Mouse (Mus musculus): ENCODE measurements around the gene Ccdc9. TPM values are rescaled to one million over a fixed set of nuclear protein-coding genes. Genes with fewer than 3 reads are reported as not detected.
"Not testable (repeated sequence)": the region's sequence is repeated elsewhere in the genome, so short reads cannot be mapped to it uniquely, and the experiment has no call there.

The Ccdc9 gene
- total RNA-seq, 2 experiments from 2014 or later: 86.2 to 91.5 TPM

DNA sequence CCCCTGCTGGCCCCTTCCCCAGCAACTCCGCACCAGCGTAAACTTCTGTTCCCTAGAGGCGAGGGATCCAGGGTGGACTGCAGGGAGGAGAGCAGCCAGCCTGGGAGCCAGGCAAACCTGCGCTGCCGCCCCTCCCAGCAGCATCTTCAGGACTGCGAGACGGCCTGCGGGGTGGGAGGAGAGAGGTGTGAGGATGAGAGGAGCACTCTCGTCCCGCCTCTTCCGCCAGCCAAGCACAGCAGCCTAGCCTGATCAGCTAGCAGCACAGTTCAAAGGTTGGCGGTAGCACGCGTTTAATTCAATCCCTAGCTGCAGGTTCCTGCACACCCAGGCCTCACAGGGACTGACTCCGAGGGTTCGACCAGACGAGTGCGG, 12.8 kb downstream of the Ccdc9 start:
- peak; percentile 71 for DNase-seq
- intact Hi-C loops (cut with DNase I): no loop called here

DNA sequence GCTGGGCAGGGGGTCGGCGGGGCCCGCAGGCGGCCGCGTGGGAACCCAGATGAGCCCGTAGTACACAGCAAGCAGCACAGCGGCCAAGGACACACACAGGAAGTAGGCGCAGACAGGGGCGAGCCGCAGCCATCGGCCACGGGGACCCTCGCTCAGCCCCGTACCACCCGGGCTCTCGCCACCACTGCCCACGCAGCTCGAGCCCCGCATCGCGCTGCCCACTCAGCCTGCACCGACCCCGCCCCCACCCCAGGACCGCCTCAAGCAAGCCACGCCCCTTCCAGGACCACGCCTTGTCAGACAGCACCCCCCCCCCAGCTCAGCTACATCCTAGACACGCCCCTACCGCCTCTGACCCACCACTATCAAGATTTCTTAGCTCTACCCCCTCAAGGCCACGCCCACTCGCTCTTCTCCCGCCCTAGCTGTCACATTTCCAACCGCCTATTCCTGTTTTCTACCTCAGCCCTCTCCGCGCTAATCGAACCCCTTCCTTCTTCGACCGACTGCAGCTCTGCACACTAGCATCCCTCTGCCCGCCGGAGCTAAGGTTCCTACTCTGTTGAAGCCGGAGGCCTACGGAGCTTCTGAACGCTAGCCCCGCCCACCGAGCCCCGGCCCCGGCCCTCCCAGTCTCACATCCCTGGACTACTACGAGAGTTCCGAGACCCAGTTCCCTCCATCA, 13.4 kb downstream of the Ccdc9 start, which contains the start of gene Inafm1:
Gene Inafm1 (minus strand): TSS at position 537 of the 685 bp plus-strand sequence.
- intact Hi-C loops (cut with DNase I): no loop called here
- DNase-seq: peak; percentile 94

DNA sequence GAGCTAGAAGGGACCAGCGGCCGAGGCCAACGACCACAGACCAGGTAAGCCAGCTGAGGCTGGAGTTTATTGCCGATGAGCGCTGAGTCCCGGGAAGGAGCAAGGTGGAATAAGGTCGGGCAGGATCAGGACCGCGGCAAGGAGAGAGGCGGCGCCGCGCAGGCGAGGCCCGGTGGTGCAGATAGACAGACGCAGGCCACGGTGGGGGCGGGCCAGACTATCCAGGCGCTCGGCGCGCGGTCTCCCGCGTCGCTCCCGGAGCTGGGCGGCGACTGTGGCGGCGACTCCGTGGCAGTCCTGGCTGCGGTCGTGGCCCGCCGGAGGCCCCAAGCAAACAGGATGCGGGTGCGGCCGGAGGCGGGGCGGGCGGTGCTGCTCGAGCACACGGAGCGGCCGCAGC, 13.9 kb downstream of the Ccdc9 start:
- DNase-seq: peak; percentile 74
- intact Hi-C loops (cut with DNase I): no loop called here

DNA sequence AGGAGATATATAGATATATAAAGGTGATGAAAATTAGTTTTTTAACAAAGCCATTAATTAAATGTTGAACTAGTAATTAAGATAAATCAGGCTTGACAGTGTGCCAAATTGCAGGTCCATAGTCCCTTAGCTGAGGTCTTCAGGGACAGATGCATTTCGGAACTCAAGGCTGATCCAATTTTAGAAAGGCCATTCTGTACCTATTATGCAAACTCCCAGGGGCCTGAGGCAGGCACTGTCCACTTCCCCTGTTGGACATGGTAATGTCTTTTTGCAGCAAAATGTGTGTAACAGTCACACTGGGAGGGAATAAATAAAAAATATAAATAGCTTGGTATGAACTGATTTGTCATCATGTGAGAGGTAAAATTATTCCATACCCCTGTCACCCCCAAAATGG, 15.5 kb downstream of the Ccdc9 start:
- no peak for DNase-seq
- intact Hi-C loops (cut with DNase I): no loop called here

DNA sequence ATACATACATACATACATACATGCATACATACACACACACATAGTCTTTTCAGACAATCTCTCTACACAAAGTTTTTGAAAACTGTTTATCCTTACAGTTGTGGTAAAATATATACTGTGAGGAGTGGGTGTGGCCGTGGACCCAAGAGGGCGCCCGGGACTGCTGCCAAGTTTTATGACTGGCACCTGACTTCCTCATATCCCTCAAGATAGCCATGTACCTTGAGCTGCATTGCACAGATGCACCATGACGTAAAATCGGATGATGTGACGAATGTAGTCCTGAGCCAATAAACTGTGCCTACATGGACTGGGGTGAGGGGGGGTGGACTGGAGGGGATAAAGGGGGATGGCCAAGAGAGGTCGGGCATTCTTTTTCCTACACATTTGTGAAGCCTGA, 20.0 kb downstream of the Ccdc9 start:
- intact Hi-C loops (cut with DNase I); DNase-seq: not testable (repeated sequence)

DNA sequence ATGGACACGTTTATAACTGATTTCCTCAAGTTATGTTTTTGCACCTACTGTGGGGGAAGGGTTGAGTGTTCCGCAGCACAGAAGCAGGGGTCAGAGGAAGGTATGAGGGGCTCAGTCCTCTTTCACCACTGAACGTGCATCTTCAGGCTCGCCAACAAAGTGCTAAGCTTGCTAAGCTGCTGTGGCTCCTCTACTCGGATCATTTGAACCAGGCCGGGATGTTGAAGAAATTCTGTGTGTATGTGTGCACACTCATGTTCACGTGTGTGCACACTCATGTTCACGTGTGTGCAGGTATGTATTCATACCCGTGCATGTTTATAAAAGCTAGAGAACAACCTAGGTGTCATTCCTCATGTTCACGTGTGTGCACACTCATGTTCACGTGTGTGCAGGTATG, 20.7 kb downstream of the Ccdc9 start:
- intact Hi-C loops (cut with DNase I): no loop called here
- DNase-seq: no peak

DNA sequence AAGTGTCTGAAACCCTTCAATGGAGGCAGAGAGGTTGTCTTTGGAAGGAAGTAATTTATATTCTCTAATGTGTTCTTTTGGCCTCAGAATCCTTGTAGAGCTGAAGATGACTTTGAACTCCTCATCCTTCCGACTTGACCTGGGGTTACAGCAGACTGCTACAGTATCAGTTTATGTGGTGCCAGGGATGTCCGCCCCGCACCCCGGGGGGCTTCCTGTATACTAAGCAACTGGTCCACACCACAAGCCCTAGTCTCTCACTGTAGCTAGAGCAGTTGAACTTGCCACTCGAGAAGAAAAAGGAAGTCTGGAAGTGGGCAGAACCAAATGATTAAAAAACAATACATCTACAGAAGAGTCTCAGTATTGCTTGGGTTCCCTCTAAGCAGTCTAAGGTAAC, 22.8 kb downstream of the Ccdc9 start:
- intact Hi-C loops (cut with DNase I): loop anchor here (5.0 kb wide), 1 partner anchor 72 kb away; no protein-coding TSS in a partner anchor
- DNase-seq: no peak

DNA sequence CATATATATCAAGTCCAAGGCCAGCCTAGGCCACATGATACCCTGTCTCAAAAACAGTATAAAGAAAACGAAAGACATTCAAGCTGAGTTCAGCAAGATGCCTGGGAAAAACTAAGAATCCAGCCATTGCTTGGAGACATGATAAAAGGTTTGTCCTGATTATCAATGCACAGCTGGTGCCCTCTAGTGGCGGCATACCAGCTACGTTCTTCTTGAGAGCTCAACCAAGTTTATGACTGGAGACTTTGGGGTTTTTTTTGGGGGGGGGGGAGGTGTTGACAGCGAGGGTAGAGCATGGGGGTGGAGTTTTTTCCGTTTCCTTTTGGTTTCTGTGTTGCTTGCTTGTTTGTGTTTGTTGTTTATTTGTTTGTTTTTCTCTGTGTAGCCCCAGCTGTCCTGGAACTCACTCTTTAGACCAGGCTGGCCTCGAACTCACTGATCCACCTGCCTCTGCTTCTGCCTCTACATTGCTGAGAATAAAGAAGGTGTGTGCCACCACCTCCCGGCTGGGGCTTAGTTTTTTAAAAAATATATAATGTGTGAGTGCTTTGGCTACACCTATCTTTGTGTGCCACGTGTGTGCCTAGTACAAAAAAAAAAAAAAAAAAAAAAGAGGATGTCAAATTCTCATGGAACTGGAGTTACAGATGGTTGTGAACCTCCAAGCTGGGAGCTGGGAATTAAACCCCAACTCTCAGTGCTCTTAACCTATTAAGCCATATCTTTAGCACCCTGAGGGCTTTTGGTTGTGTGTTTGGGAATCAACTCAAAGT, 23.4 kb downstream of the Ccdc9 start:
- intact Hi-C loops (cut with DNase I): loop anchor here (5.0 kb wide), 1 partner anchor 71 kb away; no protein-coding TSS in a partner anchor
- peak; percentile 84 for DNase-seq

DNA sequence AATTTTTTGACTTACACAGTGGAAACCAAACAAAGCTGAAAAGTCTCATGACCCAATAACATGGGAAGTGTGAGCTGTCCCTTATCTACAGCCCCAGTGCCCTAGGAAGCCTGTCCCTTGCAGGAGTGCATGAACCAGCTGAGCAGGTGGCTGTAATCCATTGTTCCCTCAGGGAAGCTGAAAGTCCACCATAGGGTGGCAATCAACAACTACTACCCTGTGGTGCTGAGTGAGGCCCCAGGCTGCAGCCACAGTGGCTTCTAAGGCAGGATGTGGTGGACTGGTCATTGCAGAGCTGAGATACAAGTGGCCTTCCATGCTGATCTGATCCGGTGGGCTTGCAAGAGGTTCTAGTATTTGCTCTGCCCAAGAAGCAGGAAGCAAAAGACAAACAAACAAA, 25.5 kb downstream of the Ccdc9 start:
- no peak for DNase-seq
- intact Hi-C loops (cut with DNase I): loop anchor here (5.0 kb wide), 1 partner anchor 69 kb away; no protein-coding TSS in a partner anchor

DNA sequence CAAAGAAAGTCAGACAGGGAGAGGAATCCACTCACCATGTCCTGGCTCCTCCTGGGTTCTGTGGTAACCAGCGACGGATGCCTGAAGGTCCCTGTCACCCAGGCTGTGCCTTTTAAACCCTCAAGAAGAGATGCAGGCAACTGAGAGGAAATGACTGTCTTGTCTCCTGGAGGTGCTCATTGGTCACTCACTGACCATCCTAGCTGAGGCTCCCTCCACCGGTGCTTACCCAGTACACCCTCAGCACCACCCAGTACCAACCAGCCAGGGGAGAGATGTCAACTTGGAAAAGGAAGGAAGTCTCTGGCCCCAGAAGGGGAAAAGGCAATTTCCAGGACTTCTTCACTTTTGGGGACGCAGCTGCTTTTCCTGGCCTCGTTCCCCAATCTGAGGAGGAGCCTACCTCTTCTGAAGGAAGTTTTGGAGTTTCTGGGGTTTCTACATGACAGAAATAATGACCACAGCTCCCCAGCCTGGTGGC, 27.4 kb downstream of the Ccdc9 start, which contains the start of gene C5ar1:
Gene C5ar1 (minus strand): TSS at position 431 of the 481 bp plus-strand sequence.
- DNase-seq: no peak

DNA sequence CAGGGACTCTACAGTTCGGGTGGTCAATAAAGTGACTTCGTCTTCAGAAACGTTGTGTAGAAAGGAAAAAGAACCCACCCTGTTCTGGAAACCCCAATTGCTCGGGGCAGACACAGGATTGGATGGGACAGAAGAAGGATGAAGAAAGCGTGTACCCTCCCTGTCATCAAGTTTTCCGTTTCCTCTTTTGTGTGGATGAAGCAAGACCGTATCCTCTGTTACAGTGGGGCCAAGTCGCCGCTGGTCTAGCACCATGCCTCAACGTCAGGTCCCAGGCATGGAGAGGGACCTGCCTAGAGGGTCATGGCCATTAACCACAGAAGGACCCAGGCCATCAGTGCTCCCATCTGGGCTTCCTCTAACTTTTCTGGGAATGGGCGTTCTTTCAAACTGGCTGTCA, 28.8 kb downstream of the Ccdc9 start:
- intact Hi-C loops (cut with DNase I): no loop called here
- DNase-seq: no peak

More for the DNA sequence above, 27.4 kb downstream of the Ccdc9 start, which contains the start of gene C5ar1:
- intact Hi-C loops (cut with DNase I): no loop called here

DNA sequence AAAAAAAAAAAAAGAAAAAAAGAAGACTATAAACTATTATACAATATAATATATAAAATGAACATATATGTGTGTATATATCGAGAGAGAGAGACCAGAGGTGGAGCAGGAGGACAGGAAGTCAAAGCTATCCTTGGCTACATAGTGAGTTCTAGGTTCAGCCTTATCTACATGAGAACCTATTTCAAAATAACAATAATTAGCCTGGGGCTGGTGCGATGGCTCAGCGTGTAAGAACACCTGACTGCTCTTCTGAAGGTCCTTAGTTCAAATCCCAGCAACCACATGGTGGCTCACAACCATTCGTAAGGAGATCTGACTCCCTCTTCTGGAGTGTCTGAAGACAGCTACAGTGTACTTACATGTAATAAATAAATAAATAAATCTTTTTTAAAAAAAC, 30.6 kb downstream of the Ccdc9 start:
- intact Hi-C loops (cut with DNase I); DNase-seq: not testable (repeated sequence)

DNA sequence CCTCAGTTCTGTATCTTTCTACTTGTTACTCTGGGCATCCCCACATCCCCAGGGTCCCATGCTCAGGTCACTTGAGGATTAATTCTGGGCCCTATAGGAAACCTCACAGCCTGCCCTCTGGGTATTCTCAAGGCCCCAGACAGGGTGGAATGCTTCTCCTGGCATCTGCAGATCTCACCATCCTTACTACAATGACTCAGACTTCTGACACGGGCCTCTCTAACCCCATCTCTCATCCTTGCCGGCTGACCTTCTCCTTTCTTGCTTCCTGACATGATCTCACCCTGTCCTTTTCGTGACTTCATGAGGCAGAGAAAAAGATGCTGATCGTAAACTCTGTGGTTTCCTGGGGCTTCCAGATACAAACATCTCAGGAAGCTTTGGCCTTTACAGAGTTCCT, 32.4 kb downstream of the Ccdc9 start:
- no peak for DNase-seq
- intact Hi-C loops (cut with DNase I): no loop called here

DNA sequence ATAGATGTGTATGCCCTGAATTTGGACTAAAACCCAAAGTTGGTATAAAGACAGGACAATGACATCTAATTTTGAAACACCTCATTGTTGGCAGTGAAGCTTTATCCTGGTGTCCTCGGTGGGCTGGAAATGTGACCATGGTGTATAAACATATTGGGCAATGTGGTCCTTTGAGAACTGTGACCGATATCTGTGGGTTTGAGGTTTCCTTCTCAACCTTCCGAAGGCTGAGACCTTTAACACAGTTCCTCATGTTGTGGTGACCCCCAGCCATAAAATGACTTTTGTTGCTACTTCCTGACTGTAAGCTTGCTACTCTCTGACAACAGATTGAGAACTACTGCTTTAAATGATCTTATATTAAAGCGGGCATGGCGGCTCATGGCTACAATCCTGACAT, 35.9 kb downstream of the Ccdc9 start:
- DNase-seq: no peak
- intact Hi-C loops (cut with DNase I): no loop called here

DNA sequence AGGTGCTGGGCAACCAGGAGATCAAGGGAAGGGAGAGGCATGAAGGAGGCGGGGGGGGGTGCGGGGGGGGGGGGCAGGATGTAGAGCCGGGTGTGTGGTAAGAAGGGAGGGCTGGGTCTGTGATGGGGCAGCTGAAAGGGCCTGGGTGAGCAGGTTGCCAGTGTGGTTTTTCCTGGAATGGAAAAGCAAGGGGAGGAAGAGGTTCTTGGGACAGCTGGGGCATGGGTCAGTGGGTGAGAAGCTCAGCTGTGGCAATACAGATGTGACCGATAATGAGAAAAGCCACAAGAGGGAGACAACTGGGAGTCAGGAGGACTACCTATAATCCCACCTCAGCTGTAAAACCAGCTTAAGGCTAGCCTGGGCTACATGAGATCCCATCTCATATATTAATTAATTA, 40.6 kb downstream of the Ccdc9 start:
- intact Hi-C loops (cut with DNase I): no loop called here
- DNase-seq: no peak

DNA sequence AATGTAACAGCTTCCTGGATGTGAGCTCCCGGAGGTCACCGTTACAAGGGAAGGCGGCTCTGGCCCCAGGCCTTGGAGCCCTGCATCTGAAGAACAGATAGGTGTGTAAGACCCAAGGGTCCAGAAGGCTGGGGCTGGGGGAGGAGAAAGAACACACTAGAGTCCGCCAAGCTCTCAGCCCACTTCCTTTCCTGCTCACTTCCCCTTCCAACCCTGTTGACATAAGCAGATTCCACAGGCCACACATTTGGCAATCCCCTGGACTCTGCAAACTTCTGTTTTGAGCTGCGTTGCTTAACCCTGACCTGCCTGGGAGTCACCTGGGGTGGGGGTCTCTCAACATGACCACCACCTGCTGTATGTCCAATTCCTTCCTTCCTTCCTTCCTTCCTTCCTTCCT, 42.5 kb downstream of the Ccdc9 start, which contains the start of gene C5ar2:
Gene C5ar2 (minus strand): TSS at position 88 of the 400 bp plus-strand sequence.
- no peak for DNase-seq

DNA sequence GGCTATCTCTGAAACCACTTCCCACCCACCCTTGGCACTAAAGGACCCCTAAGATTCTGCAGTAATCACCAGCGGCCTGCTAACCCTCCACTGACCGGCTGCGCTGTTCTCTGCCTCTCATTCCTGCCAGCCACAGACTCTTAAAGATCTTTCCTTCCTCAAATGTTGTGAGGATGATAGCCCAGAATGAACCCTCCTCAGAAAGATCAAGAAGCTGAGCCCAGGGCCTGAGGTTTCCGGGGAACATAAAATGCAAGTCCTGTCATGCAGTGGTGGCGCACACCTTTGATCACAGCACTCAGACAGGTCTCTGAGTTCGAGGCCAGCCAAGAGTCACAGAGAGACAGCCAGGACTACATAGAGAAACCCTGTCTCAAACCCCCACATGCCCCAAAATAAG, 44.4 kb downstream of the Ccdc9 start:
- intact Hi-C loops (cut with DNase I): no loop called here
- DNase-seq: no peak

More for the DNA sequence above, 42.5 kb downstream of the Ccdc9 start, which contains the start of gene C5ar2:
- intact Hi-C loops (cut with DNase I): no loop called here

DNA sequence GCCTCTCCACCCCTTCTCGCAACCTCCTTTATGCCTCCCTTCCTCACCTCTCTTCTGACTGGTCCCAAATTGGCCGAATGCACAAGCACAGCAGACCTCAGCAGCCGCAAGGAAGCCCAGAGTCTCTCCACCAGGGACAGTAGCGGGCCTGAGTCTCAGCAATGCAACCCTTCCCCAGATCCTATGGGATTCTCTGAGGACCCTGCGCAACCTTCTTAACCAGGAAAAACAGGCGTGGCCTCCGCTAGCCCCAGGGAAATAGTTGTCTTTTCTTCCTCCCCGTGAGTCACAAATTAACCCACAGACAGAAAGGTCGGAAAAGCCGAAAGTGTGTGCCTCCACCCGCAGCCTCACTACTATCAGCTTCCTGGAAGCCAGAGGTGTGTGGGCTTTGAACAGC, 44.8 kb downstream of the Ccdc9 start:
- DNase-seq: no peak
- intact Hi-C loops (cut with DNase I): no loop called here

DNA sequence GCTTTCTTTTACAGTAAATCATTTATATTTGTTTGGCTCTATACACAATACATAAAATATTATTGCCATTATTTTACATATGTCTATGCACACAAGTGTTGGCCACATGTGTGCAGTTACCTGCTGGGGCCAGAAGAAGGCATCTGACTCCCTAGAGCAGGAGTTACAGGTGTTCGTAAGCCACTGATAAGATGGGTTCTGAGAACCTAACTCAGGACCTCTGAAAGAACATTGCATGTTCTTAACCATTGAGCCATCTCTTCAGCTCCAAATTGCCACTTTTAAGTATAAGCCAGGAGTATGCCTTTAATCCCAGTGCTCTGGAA, 45.7 kb downstream of the Ccdc9 start:
- intact Hi-C loops (cut with DNase I): no loop called here
- no peak for DNase-seq

DNA sequence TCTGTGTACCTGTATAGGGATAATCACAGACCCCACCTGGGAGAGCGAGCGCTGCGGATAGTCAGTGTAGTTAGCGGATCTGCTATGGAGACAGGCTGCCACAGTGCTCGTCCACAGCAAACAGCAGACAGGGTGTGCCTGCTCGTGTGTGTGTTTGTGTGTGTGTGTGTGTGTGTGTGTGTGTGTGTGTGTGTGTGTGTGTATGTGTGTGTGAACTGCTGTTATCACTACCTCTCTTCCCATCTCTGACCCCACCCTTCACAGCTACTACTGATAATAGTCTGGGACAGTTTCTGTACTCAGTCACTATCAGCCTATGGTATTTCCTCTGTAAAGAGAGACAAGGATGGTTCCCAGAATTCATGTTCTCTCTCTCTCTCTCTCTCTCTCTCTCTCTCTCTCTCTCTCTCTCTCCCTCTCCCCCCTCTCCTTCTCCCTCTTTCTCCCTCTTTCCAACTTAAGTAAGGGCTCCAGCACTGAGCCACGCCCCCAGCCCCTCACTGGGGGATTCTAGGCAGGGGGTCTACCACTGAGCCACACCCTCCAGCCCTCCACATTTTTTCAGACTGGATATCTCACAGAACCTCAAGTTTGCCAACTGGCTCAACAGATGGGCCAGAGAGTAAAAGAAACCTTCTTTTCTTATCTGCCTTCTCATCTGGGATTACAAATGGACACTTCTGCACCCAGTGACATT, 46.2 kb downstream of the Ccdc9 start:
- intact Hi-C loops (cut with DNase I): no loop called here
- no peak for DNase-seq

DNA sequence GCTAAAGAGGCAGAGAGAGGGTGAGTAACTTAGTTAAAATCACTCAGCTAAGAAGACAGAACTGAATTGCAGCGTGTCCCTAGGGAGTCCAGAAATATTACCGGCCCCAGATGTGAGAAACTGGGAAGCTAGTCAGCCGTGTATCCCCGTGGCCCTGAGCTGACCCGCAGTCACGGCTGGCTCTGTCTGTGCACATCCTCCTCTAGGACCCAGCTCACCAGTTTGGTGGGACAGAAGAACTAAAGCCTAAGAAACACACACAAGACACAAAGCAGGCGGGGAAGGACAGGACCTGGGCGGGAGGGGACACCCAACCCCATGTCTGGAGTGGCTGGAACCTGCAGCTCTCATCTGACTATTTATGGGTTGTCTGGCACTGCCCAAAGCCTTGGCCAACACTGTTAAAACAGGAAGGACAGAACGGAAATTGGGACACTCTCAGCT, 47.0 kb downstream of the Ccdc9 start:
- DNase-seq: no peak
- intact Hi-C loops (cut with DNase I): no loop called here
